Mouse (Mus musculus): ENCODE measurements around the gene Crispld2. TPM values are rescaled to one million over a fixed set of nuclear protein-coding genes. Genes with fewer than 3 reads are reported as not detected.
A peak's percentile ranks its signal among the peaks of the same experiment; 100 is the strongest.

Gene Crispld2
- polyA plus RNA-seq, 1 experiment from 2014 or later: 9.2 TPM

- no peak overlapping the region for H3K27ac ChIP-seq (ENCODE audit: low read depth, low read length)
- no peaks in the 10 kb centered on the region for H3K27me3 ChIP-seq (replicated peaks; ENCODE audit: control insufficient read depth, insufficient read depth, low read length)
- no peak for ATAC-seq
- no peak for TF ChIP-seq CTCF (IDR thresholded peaks at IDR 0.05; ENCODE audit: low read depth)
- H3K4me3 ChIP-seq (ENCODE audit: low read depth, low read length): no peak overlapping the region
- H3K36me3 ChIP-seq (ENCODE audit: control insufficient read depth, insufficient read depth): no peaks in the 10 kb centered on the region
- 83% methylated on average over 9 of the region's 9 CpGs for WGBS
- no peak overlapping the region for H3K9ac ChIP-seq (ENCODE audit: low read depth, low read length)
- no peaks in the 10 kb centered on the region for H3K9me3 ChIP-seq (ENCODE audit: control insufficient read depth)
- no peaks in the 10 kb centered on the region for H3K4me1 ChIP-seq (replicated peaks; ENCODE audit: control insufficient read depth, insufficient read depth, low read length)
- no peak overlapping the region for H3K4me2 ChIP-seq (replicated peaks; ENCODE audit: low read depth)
Observed at GRCm38 (mm10) chr8:119970169-119970568, 22.1 kb upstream of the Crispld2 start.

GRCm38 (mm10) chr8:119972558-119972957, 19.7 kb upstream of the Crispld2 start:
- H3K4me2 ChIP-seq (replicated peaks; ENCODE audit: low read depth): no peak overlapping the region
- H3K27me3 ChIP-seq (replicated peaks; ENCODE audit: control insufficient read depth, insufficient read depth, low read length): no peaks in the 10 kb centered on the region
- no peaks in the 10 kb centered on the region for H3K4me1 ChIP-seq (replicated peaks; ENCODE audit: control insufficient read depth, insufficient read depth, low read length)
- no peaks in the 10 kb centered on the region for H3K9me3 ChIP-seq (ENCODE audit: control insufficient read depth)
- H3K9ac ChIP-seq (ENCODE audit: low read depth, low read length): no peak overlapping the region
- no peak for ATAC-seq
- 70% methylated on average over 12 of the region's 12 CpGs for WGBS
- H3K36me3 ChIP-seq (ENCODE audit: control insufficient read depth, insufficient read depth): no peaks in the 10 kb centered on the region
- H3K27ac ChIP-seq (ENCODE audit: low read depth, low read length): no peak overlapping the region
- no peak for TF ChIP-seq CTCF (IDR thresholded peaks at IDR 0.05; ENCODE audit: low read depth)
- H3K4me3 ChIP-seq (ENCODE audit: low read depth, low read length): no peak overlapping the region

- Histone ChIP-seq H3K9me3 (ENCODE audit: control insufficient read depth) (no peaks in the 10 kb centered on the region), H3K9ac (ENCODE audit: low read depth, low read length) (no peak overlapping the region), H3K4me2 (replicated peaks; ENCODE audit: low read depth) (no peak overlapping the region), H3K4me1 (replicated peaks; ENCODE audit: control insufficient read depth, insufficient read depth, low read length) (no peaks in the 10 kb centered on the region), H3K36me3 (ENCODE audit: control insufficient read depth, insufficient read depth) (no peaks in the 10 kb centered on the region), H3K27ac (ENCODE audit: low read depth, low read length) (no peak overlapping the region), H3K4me3 (ENCODE audit: low read depth, low read length) (no peak overlapping the region), H3K27me3 (replicated peaks; ENCODE audit: control insufficient read depth, insufficient read depth, low read length) (no peaks in the 10 kb centered on the region)
- no peak for ATAC-seq
- WGBS: 71% methylated on average over 11 of the region's 11 CpGs
- no peak for TF ChIP-seq CTCF (IDR thresholded peaks at IDR 0.05; ENCODE audit: low read depth)
Observed at GRCm38 (mm10) chr8:119978770-119979381, 13.4 kb upstream of the Crispld2 start.

- Histone ChIP-seq H3K9ac (ENCODE audit: low read depth, low read length) (no peak overlapping the region), H3K36me3 (ENCODE audit: control insufficient read depth, insufficient read depth) (no peaks in the 10 kb centered on the region), H3K27me3 (replicated peaks; ENCODE audit: control insufficient read depth, insufficient read depth, low read length) (no peaks in the 10 kb centered on the region), H3K4me1 (replicated peaks; ENCODE audit: control insufficient read depth, insufficient read depth, low read length) (no peaks in the 10 kb centered on the region), H3K4me2 (replicated peaks; ENCODE audit: low read depth) (no peak overlapping the region), H3K27ac (ENCODE audit: low read depth, low read length) (no peak overlapping the region), H3K4me3 (ENCODE audit: low read depth, low read length) (no peak overlapping the region), H3K9me3 (ENCODE audit: control insufficient read depth) (no peaks in the 10 kb centered on the region)
- ATAC-seq: no peak
- WGBS: 66% methylated on average over 4 of the region's 4 CpGs
- TF ChIP-seq CTCF (IDR thresholded peaks at IDR 0.05; ENCODE audit: low read depth): peak; percentile 60
Observed at GRCm38 (mm10) chr8:119981253-119981652, 11.0 kb upstream of the Crispld2 start.

- ATAC-seq: no peak
- Histone ChIP-seq H3K9ac (ENCODE audit: low read depth, low read length) (no peak overlapping the region), H3K4me1 (replicated peaks; ENCODE audit: control insufficient read depth, insufficient read depth, low read length) (no peaks in the 10 kb centered on the region), H3K9me3 (ENCODE audit: control insufficient read depth) (no peaks in the 10 kb centered on the region), H3K27ac (ENCODE audit: low read depth, low read length) (no peak overlapping the region), H3K36me3 (ENCODE audit: control insufficient read depth, insufficient read depth) (no peaks in the 10 kb centered on the region), H3K4me2 (replicated peaks; ENCODE audit: low read depth) (no peak overlapping the region), H3K4me3 (ENCODE audit: low read depth, low read length) (no peak overlapping the region), H3K27me3 (replicated peaks; ENCODE audit: control insufficient read depth, insufficient read depth, low read length) (no peaks in the 10 kb centered on the region)
- peak; percentile 69 for TF ChIP-seq CTCF (IDR thresholded peaks at IDR 0.05; ENCODE audit: low read depth)
Observed at GRCm38 (mm10) chr8:119984085-119984484, 8.2 kb upstream of the Crispld2 start.

GRCm38 (mm10) chr8:119986174-119986573, 6.1 kb upstream of the Crispld2 start:
- Histone ChIP-seq H3K27me3 (replicated peaks; ENCODE audit: control insufficient read depth, insufficient read depth, low read length) (0 out of 2 replicates have a peak, but pooled peaks cover 4% of the 10 kb centered on the region), H3K4me2 (replicated peaks; ENCODE audit: low read depth) (no peak overlapping the region), H3K4me3 (ENCODE audit: low read depth, low read length) (no peak overlapping the region), H3K27ac (ENCODE audit: low read depth, low read length) (no peak overlapping the region), H3K36me3 (ENCODE audit: control insufficient read depth, insufficient read depth) (no peaks in the 10 kb centered on the region), H3K9me3 (ENCODE audit: control insufficient read depth) (no peaks in the 10 kb centered on the region), H3K9ac (ENCODE audit: low read depth, low read length) (no peak overlapping the region), H3K4me1 (replicated peaks; ENCODE audit: control insufficient read depth, insufficient read depth, low read length) (no peaks in the 10 kb centered on the region)
- no peak for TF ChIP-seq CTCF (IDR thresholded peaks at IDR 0.05; ENCODE audit: low read depth)
- 68% methylated on average over 5 of the region's 5 CpGs for WGBS
- no peak for ATAC-seq

GRCm38 (mm10) chr8:119988087-119988486, 4.2 kb upstream of the Crispld2 start:
- Histone ChIP-seq H3K27me3 (replicated peaks; ENCODE audit: control insufficient read depth, insufficient read depth, low read length) (peaks cover 15% of the 10 kb centered on the region; the same call in 1 of the 2 replicates), H3K4me2 (replicated peaks; ENCODE audit: low read depth) (no peak overlapping the region)

More at GRCm38 (mm10) chr8:119988087-119988486, 4.2 kb upstream of the Crispld2 start:
- Histone ChIP-seq H3K4me1 (replicated peaks; ENCODE audit: control insufficient read depth, insufficient read depth, low read length) (no peaks in the 10 kb centered on the region), H3K36me3 (ENCODE audit: control insufficient read depth, insufficient read depth) (no peaks in the 10 kb centered on the region), H3K4me3 (ENCODE audit: low read depth, low read length) (no peak overlapping the region), H3K9me3 (ENCODE audit: control insufficient read depth) (no peaks in the 10 kb centered on the region), H3K27ac (ENCODE audit: low read depth, low read length) (no peak overlapping the region), H3K9ac (ENCODE audit: low read depth, low read length) (no peak overlapping the region)
- no peak for ATAC-seq
- TF ChIP-seq CTCF (IDR thresholded peaks at IDR 0.05; ENCODE audit: low read depth): no peak
- WGBS: 57% methylated on average over 15 of the region's 15 CpGs
